Mouse (Mus musculus) heart, adult 9 months (tissue): ENCODE measurements around the gene Ltbp3.
A peak's percentile ranks its signal among the peaks of the same experiment; 100 is the strongest.

ENCODE experiments used
- DNase-seq, 2 experiments: peaks; one replicate each; pipeline ENCODE4 v3.0.0; 2022; ENCODE audit warnings: low spot score in 2 of 2

Ltbp3 gene

GRCm38 (mm10) chr19:5750951-5751350, 10.2 kb downstream of the Ltbp3 start:
- DNase-seq = no peak

- no peak for DNase-seq
Measured at GRCm38 (mm10) chr19:5751742-5752141, 11.0 kb downstream of the Ltbp3 start.

GRCm38 (mm10) chr19:5756321-5756985, 15.7 kb downstream of the Ltbp3 start:
- no peak for DNase-seq

- DNase-seq = no peak
Measured at GRCm38 (mm10) chr19:5756991-5757636, 16.4 kb downstream of the Ltbp3 start.

GRCm38 (mm10) chr19:5758878-5759403, 18.2 kb downstream of the Ltbp3 start:
- no peak for DNase-seq

- DNase-seq = no peak
Measured at GRCm38 (mm10) chr19:5763163-5763562, 22.5 kb downstream of the Ltbp3 start.

GRCm38 (mm10) chr19:5767271-5767670, 26.6 kb downstream of the Ltbp3 start:
- no peak for DNase-seq

GRCm38 (mm10) chr19:5770311-5770710, 29.6 kb downstream of the Ltbp3 start:
- DNase-seq = peak in 1 of 2 experiments; percentile 17

GRCm38 (mm10) chr19:5770925-5771860, 30.5 kb downstream of the Ltbp3 start, which contains the start of gene Scyl1:
Gene Scyl1 (minus strand): TSS chr19:5771419.
- peak; percentile 94 to 96 for DNase-seq

GRCm38 (mm10) chr19:5777387-5778032, 36.8 kb downstream of the Ltbp3 start:
- no peak for DNase-seq

GRCm38 (mm10) chr19:5778312-5778711, 37.6 kb downstream of the Ltbp3 start:
- no peak for DNase-seq

GRCm38 (mm10) chr19:5780203-5780602, 39.5 kb downstream of the Ltbp3 start:
- no peak for DNase-seq

GRCm38 (mm10) chr19:5781532-5781931, 40.8 kb downstream of the Ltbp3 start:
- DNase-seq = no peak

- DNase-seq = no peak
Measured at GRCm38 (mm10) chr19:5782121-5782520, 41.4 kb downstream of the Ltbp3 start.

- DNase-seq = no peak
Measured at GRCm38 (mm10) chr19:5784958-5785577, 44.4 kb downstream of the Ltbp3 start.

GRCm38 (mm10) chr19:5786441-5787114, 45.9 kb downstream of the Ltbp3 start:
- DNase-seq = peak; percentile 76 to 86

GRCm38 (mm10) chr19:5787128-5787635, 46.5 kb downstream of the Ltbp3 start:
- DNase-seq = peak; percentile 81 to 90

- DNase-seq = no peak
Measured at GRCm38 (mm10) chr19:5787920-5788319, 47.2 kb downstream of the Ltbp3 start.

- no peak for DNase-seq
Measured at GRCm38 (mm10) chr19:5788620-5789019, 47.9 kb downstream of the Ltbp3 start.

GRCm38 (mm10) chr19:5789066-5789465, 48.4 kb downstream of the Ltbp3 start:
- DNase-seq = no peak
